Mouse (Mus musculus) thymus, adult 2 months (tissue): ENCODE results near the gene Med9.

ENCODE experiments used
- CTCF ChIP-seq: fragments of 200-500 bp; IDR thresholded peaks from 2 replicates; pipeline ENCODE4 v1.5.1; 2012; ENCODE audit warnings: mild to moderate bottlenecking, control low read depth, low read length, moderate library complexity, borderline replicate concordance; ENCODE audit not compliant: control insufficient read depth, poor library complexity, insufficient read depth; ENCODE audit errors: extremely low read depth
- POLR2A ChIP-seq: fragments of 200-500 bp; IDR thresholded peaks from 2 replicates; pipeline ENCODE4 v1.6.1; 2012; ENCODE audit warnings: mild to moderate bottlenecking, low read length, control low read depth, moderate library complexity; ENCODE audit not compliant: control insufficient read depth, poor library complexity, insufficient read depth; ENCODE audit errors: extremely low read depth

DNA sequence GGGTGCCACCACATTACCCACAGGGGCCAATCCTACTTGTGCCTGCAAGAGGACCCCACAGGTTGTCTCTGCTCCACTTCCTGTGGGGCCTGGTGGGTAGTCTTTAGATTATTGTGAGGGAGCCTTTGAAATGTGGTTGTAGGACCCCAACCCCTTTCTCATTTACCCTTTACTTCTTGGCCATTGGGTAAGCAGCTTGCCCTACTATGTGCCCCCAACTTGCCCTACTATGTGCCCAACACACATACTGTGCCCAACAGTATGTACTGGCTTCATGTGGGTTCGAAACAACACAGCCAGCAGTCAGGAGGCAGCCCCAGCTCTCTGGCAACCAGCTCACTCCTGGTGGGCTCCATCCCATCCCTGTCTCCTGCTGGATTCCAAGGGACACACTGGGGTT is 19.8 kb downstream of the Med9 start:
- TF ChIP-seq CTCF: no peak
- TF ChIP-seq POLR2A: no peak
